Mouse (Mus musculus) left cerebral cortex, adult 18-20 months (tissue): ENCODE measurements at regions not wholly inside any gene's neighbourhood (a gene's known extent, or its start where the extent isn't known, plus 50 kb on each side); places are given as distances from the start of the nearest gene placed in this dataset.

Experiments used
- DNase-seq, 2 experiments: peaks; one replicate each; pipeline ENCODE4 v3.0.0; 2021 to 2022; ENCODE audit warnings: low spot score in 2 of 2, mixed read lengths in 1 of 2

DNA sequence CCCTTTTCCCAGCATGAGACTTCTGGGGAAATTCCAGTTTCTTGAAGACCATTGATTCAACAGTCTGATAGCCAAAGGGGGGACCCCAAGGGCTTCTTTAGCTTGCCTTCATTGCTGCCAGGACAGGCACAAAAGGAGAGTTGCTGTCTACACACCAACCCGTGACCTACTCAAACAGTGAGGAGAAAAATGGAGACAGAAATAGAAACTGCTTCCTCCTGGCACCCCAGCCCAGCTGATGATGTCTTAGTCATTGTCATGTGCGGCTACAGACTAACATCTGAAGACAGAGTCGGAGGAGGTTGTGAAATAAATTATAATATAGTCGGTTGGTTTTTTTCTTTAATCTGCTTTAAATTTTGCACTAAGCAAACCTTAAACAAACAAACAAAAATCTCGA, 243.2 kb upstream of the Jmjd1c start:
- no peak for DNase-seq

DNA sequence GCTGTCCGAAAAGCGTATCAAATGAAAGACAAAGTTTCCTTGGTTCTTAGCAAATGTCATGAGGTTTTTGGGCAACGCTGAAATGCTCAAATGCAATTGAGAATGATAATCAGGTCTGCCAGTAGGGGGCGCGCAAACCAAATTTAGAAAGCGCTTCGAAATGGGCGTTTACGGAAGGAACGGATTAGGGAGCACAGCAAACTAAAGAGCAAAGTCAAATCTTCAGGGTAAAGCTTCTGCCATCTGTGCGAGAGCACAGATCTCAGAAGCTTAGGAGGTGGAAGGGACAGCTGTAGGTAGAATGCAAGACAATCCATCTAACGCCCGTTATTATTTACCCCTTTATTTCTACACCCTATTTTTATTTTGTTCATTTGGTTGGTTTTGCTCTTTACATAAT, 242.7 kb upstream of the Jmjd1c start:
- peak; percentile 82 to 91 for DNase-seq

DNA sequence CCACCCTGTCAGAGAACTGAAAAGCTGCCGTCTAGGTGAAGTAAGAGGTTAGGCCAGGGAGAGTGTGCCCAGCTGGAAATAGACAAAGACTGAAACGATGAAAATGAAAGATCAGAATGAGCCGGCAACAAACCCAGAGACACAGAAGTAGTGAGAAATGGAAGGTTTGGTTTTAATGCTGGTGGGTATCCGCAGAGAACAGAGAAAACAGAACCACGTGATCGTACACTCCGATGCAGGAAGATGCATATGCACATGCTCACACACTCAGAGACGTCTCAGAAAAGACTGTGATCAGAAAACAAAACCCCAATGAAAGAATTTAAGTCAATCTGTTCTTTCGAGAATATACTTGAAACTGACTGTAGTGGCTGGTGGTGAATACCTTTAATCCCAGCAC, 241.0 kb upstream of the Jmjd1c start:
- DNase-seq = no peak

DNA sequence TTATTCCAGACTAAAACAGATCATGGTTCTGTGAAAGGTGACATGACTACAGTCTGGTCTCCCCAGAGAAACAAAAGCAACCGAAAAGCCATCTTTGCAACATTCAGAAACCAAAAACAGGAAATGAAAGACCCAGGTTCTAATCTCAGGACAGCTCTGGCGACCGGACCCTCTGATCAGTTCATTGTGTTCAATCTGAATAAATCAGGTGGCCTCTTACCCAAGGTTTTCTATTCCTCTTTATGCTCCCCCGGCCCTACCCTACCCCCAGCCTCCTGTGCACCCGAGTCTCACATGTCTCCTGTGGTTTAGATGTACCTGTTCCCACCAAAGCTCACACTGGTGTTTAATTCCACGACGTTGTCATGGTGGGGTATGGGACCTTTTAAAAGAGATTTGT, 238.6 kb upstream of the Jmjd1c start:
- no peak for DNase-seq

DNA sequence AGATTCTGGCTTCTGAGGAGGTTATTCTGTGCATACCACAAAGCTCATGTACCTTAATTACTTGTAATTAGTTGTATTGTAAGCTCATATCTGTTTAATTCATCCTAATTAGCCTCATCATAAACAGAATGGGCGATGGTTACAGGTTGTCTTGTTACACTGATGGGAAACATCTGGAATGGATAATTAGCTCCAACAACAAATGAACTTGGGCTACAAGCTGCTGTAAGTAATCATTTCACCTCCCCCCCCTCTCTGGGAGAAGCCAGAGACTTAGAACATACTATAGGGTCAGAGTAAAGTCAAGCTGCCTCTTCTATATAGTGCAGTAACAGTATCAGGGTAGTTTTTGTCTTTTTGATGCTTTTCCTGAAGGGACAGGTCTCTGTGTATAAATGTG, 234.5 kb upstream of the Jmjd1c start:
- no peak for DNase-seq

DNA sequence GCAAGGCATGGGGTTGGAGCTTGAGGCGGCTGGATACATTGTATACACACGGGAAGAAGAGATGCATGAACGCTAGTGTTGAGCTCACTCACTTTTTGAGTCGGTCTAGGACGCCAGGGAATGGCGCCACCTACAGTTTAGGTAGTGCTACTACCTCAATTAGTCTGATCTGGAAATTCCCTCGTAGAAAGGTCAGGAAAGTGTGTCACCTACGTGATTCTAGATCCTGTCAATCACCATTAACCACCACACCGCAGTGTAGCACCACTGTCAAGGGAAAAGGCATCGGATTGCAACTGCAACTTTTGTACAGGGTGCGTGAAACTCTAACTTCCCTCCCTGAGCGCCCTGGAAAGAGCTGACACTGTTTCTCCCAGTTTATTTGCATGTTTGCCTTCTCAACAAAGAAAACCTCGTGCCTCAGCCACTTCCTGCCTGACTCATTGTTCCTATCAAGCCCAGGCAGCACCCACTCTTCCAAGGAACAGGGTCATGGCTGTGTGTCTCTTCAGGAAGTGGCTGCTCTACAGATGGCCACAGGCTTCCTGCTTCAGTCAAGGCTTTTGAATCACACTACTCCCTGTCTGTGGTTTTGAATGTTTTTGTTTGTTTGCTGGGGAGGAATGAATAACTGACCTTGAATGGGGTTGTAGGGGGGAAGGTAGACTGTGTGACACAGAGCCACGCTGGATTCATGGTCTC, 231.6 kb upstream of the Jmjd1c start:
- no peak for DNase-seq

DNA sequence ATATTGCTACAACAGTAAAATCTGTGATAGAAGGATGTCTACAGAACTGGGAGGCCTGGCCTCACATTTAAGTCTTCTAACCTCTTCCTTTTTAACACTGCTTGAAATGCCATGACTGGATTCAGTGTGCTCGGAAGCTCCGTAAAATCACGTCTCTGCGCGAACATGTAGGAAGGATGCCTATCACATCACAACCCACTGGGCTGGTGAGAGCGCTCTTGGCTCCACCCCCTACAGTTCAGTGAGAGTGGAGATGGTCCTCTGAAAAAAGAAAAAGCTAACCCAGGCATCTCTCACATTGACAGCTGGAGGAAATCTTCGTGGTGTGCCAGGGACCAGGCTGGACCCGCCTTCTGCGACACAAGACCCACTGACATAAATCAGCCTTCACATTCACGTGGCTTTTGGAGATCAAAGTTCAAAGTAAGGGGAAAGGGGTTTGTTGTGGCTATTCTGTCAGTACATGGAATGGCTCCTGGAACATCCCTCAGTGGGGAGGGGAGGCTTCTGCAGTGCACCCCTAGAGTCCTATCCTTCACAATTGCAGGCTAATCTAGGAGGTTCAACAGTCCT, 230.8 kb upstream of the Jmjd1c start:
- no peak for DNase-seq

DNA sequence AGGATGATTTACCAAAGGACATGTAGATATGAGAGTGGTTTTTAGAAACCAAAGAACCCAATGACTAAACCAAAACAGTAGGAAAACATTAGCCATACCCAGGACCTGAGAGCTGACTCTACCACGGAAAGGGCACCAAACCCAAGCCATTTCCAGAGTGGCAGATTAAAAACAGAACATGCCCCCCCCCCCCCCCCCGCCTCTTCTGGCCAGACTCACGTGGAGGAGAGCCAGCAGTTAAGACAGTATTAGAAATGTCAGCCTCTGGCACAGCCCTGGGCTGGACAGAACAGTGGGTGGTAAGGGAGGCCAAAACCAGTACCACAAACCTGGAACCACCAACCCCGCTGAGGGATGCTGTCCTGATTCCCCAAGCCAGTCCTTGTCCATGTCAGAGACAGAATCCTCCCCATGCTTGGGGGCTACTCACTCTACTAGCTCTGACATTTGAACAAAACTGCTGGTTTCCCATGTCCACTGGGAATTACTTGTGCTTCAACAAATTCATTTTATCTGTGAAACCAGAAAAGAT, 224.7 kb upstream of the Jmjd1c start:
- DNase-seq = no peak

DNA sequence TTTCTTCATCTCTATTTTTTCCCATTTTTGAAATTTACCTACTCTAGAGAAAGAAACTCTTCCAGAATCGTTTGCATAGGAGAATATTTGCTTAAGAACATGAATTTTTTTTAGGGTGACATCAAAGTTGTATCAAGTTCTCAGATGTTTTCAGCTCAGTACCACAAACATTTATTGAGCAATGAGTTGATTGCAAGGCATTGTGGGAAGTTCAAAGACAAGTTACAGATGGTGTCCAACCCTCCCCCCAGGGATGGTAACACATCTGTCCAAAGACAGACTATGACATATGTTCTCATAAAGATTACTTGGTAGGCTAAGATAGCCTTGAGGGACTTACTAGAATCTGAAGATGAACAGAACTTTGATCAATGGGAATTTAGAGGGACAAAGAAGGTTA, 224.3 kb upstream of the Jmjd1c start:
- no peak for DNase-seq

DNA sequence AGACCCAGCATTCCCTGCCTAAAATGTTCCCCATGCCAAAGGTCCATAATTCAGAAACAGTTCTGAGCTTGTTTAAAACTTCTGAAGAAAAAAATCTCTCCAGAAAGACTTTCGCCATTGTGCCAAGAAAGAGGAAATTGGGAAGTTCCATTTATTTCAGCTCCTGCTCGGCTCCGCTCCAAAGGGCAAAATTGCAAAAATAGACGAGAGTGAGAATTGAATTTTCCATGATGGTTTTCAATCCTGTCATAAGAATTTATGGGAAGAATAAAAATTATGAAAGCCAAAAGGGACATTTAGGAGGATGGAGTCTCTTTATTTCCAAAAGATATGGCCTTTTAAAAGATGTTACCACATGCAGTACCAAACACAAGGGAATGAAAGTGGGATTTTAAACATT, 222.5 kb upstream of the Jmjd1c start:
- no peak for DNase-seq

DNA sequence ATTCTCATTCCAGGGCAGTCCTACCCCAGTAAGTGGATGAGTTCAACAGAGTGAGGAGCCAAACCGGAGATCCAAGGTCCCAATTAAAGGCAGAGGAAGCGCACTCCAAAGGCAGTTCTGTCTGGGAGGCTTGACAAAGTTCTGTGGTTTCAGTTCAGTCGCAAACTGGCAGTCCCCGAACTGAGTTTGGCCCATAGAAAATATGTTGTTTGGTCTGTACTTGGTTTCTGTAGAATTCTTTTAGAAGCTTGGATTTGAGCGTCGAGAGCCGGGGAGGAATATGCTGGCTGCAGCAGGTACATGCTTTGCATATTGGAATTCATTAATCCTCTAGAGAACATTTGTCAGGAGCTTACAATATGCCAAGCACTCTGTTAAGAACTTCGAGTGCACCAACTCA, 216.9 kb upstream of the Jmjd1c start:
- DNase-seq = no peak

DNA sequence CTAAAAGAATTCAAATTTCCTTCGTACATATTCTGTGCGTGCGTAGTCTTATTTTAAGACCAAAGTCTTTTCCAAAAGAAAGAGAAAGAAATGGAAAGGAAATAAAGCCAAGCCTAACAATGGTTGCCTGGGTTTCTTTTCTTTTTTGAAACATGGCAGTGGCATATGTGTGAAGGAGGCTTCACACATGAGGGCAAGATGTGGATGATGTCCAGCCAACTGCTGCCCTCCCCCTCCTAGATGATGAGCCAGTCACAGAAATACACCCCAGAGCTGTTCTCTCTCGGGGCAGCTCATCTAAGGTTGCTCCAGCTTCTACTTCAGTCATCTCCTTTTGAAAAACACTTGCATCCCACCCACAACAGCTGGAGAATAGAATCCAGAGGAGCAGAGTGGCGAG, 213.1 kb upstream of the Jmjd1c start:
- DNase-seq = no peak

DNA sequence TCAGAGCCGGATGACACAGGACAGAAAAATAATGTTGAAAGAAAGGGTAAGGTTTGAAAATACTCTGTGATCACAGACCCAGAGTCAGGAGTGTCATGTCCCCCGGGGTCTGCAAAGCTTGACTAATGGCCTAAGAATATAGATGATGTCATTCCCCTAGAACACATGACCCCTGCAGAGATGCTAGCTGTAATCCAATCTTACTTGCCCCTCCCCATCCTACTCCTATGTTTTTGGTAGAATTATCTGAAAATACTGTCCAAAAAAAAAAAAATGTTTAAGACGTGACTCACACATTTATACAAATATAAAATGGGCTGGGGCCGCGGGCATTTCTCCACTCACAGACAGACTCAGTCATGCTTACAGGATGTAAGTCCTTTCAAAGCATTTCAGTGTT, 210.3 kb upstream of the Jmjd1c start:
- no peak for DNase-seq

DNA sequence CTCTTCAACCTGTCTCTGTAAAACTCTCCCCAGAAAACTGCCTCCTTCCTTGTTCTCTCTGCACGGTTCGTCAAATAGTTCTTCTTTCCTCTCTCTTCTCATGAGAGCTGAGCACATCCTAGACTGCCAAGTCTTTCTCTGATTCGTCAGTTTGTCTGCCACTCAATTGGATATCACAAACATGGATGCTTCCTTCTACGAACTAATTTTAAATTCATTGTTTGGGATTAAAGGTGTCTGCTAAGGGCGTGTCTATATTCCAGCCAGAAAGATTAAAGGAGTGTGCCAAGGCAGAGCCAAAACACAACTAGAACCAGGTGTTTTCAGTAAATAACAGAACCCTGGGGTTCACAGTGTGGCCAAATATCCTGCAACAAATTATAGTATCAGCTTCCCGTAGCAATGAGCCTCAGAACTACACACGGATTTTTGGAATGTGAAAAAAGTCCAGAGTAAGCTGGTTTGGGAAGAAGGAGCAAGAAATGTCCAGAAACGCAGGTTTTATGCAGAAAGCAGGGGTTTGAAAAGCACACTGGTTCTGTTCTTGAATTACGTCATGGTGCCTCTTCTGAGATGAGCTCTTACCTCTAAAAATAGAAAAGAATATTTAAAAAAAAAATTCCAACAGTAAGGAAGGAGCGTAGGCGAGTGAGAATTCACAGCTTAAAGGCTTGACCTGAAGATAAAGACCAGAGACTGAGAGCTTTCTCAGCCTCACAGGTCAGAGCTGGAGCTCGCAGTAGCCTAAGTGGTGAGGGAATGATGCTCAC, 206.0 kb upstream of the Jmjd1c start:
- DNase-seq = peak; percentile 28 to 36

DNA sequence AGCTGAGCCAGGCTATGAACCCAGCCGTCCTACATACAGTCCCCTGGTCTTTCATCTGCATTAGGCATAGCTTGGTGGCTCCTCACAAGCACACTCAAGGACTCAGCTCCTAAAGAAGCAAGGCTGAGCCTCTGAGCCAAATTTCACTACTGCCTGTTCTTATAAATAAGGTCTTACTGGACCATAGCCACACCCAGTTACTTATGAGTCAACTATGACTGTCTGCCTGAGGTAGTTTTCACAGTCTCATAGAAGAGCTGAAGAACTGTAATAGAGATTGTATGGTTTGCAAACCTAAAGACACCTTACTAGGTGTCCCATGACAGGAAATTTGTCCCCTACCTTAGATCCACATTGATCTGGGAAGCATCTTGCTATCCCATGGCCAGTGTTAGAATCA, 204.1 kb upstream of the Jmjd1c start:
- no peak for DNase-seq

DNA sequence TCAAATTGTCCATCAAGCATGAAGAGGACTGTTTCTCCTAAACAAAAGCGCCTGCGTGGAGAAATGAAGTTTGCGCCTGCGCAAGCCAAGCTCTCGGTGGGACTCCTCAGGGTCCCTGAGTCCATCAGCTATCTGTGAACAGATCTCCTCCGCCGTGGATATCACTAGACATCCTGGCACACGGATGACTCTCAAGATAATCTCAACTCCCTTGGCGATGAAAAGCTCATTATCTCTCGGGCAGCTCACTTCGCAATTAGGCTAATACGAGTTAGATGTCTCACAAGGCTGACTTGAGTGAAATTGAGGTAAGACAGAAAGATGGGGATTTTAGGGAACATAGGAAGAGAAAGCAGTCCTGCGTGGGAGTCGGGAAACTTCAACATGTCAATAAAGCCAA, 202.1 kb upstream of the Jmjd1c start:
- DNase-seq = no peak

DNA sequence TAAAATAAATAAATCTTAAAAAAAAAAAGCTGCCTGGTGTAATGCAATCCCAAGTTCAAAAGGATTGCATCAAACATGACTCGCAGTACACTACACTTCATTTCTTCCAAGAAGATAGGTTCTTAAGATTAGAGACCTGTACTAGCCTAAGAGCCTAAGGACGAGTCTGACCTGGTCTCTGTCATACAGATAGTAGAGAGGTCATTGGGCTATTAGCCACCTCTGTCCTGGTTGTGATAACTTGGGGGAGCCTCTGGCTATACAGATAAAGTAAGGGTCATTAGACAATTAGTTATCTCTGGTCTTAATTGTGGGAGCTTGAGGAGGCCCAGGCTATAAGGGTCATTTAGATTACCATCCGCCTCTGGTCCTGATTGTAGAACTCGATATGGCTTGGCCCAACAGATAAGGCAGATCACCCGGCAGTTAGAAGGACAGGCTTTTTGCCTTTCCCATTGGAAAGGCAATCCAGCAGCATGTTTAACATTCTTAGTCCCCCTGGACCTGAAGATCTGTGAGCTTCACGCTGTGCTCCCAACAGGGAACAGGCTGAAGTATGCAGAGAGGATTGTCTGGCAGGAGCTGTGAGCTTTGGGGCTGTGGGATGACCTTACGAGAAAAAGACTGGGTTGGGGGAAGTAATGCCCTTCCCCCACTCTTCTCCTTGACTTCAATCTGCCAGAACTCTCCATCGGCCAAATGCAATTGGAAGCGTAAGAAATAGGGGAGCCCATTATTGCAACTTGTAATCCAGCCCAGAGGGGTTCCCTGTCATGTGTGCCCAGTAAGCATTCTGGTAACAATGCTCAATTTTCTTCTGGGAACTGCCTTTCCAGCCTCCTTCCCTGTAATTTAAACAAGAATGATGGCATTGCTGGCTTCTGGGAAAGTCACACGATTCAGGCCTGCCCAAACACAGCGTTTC, 199.0 kb upstream of the Jmjd1c start:
- DNase-seq = no peak

DNA sequence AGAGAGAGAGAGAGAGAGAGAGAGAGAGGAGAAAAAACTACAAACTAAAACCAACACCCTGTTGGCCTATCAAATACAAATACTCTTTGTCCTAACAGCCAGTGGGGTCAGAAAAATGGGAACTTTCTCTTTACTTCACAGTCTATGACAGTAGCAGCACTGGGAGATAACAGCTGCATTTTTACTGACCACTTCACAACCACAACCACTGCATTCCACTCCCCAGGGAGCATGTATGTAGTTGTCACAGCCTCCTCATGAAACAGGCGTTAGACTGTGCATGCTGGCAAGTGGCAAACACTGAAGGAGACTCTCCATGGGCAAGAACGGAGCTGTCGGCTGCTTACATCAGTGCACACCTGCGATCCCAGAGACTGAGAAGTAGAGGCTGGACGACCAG, 196.2 kb upstream of the Jmjd1c start:
- no peak for DNase-seq

DNA sequence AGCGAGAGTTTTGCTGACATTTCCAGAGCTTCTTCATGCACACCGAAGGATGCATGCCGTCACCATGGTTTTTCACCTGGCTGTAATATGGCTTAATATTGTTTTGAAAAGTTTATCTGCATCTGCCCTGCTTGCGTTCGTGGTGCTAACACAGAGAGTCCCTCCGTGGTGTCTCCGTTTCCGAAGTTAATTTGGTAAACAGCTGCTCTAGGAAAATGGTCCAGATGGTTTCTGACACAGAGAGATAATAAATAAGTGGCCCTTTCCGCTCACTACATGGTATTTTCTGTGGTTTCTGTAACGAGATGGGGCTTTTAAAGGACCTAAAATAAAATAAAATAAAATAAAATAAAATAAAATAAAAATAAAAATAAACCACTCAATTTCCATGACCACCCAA, 195.1 kb upstream of the Jmjd1c start:
- DNase-seq = no peak

DNA sequence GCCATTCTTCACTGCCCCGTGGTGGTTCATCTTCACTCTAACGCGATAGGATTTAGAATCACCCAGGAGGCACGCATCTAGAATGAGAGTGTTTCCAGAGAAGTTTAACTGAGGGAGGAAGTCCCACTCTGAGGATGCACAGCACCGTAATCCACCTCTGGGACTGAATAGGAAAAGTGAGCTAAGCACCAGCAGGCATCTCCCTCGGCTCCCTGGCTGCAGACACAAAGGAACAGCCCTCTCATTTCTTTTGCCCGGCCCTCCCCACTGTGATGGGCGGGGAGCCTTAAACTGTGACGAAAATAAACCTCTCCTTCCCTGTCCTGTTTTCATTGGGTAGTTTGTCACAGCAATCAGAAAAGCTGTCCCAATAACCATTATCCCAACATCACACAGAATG, 194.1 kb upstream of the Jmjd1c start:
- no peak for DNase-seq
